Mouse (Mus musculus) cortical plate, adult 2 months (tissue): ENCODE results near the gene Tns1. TPM values are rescaled to one million over a fixed set of nuclear protein-coding genes. Genes with fewer than 3 reads are reported as not detected.

Source experiments
- H3K27ac ChIP-seq: fragments of 200-500 bp; 2 replicates; pipeline ENCODE4 v1.5.1; 2012; ENCODE audit warnings: low read length, control low read depth, inconsistent platforms; ENCODE audit not compliant: insufficient read depth
- H3K4me1 ChIP-seq: fragments of 200-500 bp; 2 replicates; pipeline ENCODE4 v1.6.1; 2011; ENCODE audit warnings: low read length; ENCODE audit not compliant: control insufficient read depth, insufficient read depth
- H3K4me3 ChIP-seq: fragments of 200-500 bp; 2 replicates; pipeline ENCODE4 v1.5.1; 2011; ENCODE audit warnings: mild to moderate bottlenecking, low read length, control low read depth; ENCODE audit not compliant: insufficient read depth
- CTCF ChIP-seq: fragments of 200-500 bp; IDR thresholded peaks from 2 replicates; pipeline ENCODE4 v1.5.1; 2011; ENCODE audit warnings: mild to moderate bottlenecking, control low read depth, low read length; ENCODE audit not compliant: insufficient read depth; ENCODE audit errors: extremely low read depth
- POLR2A ChIP-seq: fragments of 200-500 bp; IDR thresholded peaks from 2 replicates; pipeline ENCODE4 v1.6.1; 2011; ENCODE audit warnings: mild to moderate bottlenecking, low read length, control low read depth; ENCODE audit not compliant: insufficient read depth; ENCODE audit errors: extremely low read depth
- polyA plus RNA-seq: library from polyadenylated mRNA; depleted of rRNA; stranded (reverse); fragments of >200 nt; gene quantifications from 2 replicates; pipeline ENCODE4 v1.2.3, GENCODE M21; 2012

Tns1 gene
- polyA plus RNA-seq, 1 experiment = 23.0 TPM

DNA sequence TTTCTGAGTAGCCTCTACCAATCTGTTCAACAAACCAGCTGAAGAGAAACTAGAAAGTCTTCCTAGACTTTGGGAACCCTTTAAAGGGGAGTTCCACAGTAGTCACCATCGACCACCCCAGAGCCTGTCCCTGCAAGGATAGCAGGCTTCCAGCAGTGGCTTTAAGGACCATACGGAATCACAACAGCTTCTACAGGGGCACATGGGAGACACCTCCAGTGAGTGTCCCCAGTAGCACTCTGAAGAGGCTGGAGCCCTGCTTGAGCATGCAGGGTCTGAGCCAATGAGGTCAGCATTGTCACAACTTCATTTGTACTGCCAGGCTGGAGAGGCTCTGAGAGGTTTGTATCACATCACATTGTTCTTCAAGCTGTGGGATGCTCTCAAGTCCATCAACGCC is 25.9 kb upstream of the Tns1 start:
- Histone ChIP-seq H3K4me3 (no peak overlapping the region), H3K27ac (no peak overlapping the region), H3K4me1 (0 out of 2 replicates have a peak, but pooled peaks cover 2% of the 10 kb centered on the region)
- TF ChIP-seq POLR2A (no peak), CTCF (no peak)

DNA sequence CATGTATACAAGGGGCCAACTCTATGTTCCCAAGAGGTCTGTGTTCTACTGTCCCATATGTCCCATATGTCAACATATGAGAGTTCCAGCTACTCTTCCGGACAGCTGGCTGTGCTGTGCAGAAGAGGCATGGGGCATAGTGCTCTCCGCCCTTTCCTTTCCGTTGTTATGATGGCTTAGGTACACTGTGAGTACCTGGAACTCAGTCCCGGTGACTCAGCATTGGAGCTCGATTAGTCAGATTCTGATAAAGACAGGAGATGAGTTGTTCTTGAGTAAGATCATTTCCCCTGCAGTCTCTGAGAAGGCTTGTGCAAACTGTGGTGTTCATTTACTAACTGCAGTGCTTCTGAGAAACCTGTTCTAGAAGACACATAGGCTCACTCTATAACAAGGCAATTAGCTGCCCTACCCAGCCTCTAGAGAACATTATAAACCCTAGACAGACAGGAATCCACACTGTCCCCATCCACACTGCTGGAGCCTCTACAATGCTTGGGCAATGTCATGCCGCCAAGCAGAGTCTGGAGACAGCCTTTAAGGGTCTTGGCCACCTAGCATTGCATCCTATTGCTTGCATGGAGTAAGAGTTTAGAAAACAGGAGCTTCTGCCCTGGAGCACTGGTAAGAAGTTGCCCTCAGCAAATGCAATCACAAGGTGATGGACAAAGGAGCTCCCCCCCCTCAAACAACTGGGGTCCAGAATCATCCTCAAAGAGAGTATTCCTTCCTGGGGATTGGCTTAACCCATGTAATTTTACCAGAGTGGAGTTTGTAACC is 25.0 kb upstream of the Tns1 start:
- Histone ChIP-seq H3K27ac (no peak overlapping the region), H3K4me1 (0 out of 2 replicates have a peak, but pooled peaks cover 2% of the 10 kb centered on the region), H3K4me3 (no peak overlapping the region)
- no peak for TF ChIP-seq POLR2A
- no peak for TF ChIP-seq CTCF

DNA sequence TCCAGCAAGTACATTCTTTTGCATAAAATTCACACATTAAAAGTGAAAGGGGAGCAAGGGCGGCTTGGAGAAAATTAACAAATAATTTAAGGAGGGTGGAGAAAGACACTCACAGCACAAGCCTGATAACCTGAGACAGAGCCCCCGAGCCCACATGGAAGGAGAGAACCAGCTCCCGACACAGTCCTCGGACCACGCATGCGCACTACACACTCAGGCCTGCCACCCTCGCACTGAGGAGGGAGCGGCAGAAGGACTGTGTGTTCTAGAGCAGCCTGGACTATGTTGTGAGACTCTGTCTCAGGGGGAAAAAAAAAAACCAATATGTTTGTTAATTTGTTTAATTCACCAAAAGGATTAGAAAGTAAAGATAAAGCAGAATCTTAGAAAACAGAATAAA is 17.5 kb upstream of the Tns1 start:
- no peak for TF ChIP-seq CTCF
- no peak for TF ChIP-seq POLR2A
- H3K4me1 ChIP-seq = no peaks in the 10 kb centered on the region
- no peak overlapping the region for H3K27ac ChIP-seq
- no peak overlapping the region for H3K4me3 ChIP-seq

DNA sequence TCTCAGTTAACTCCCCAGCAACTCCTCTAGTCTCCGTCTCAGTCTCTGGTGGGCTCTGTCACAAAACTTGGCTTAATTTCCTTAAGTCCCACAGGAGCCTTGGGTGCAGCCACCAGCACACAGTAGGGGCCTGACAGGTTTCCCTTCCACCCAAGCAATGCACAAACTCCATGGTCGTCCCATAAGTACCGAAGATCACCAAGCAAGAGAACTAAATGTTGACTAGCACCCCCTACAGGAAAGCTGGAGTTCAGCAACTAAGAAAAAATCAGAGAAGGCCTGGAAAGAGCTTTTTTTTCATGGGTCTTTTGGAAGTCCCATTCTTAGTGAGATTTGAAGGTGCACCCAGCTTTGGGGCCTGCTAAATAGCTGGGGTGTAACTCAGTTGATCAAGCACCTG is 15.2 kb upstream of the Tns1 start:
- Histone ChIP-seq H3K4me1 (no peaks in the 10 kb centered on the region), H3K4me3 (no peak overlapping the region), H3K27ac (no peak overlapping the region)
- TF ChIP-seq POLR2A (no peak), CTCF (0 out of 2 replicates have a peak, but pooled peaks have one; percentile 11)

DNA sequence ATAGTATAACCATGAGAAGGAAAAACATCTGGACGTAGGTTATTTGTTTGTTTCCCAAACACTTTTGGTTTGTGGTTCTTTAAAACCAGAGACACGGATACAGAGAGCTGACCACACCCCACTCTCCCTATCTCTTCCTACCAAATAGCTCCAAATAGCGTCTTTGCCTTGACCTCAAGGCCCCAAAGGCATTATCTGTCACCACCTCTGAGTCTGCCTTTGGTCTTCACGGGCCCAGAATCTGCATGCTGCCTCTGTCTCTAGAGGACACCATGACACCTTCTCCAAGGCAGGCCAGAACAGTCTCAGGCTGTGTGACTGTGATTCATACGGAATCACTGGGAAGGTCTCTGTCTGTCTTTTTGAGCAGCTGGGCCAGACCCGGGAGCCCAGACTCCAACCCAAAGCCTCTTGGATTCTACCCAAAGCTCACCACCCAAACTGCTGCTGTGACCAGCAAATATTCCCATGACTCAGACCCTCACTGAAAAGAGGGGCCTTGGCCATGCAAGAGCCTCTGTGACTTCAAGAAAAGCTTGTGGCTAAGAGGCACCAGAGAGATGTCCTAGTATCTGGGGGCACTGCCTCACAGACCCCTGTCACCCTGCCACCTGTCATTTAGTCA is 11.2 kb upstream of the Tns1 start:
- H3K27ac ChIP-seq = no peak overlapping the region
- TF ChIP-seq CTCF (no peak), POLR2A (no peak)
- no peak overlapping the region for H3K4me3 ChIP-seq
- no peaks in the 10 kb centered on the region for H3K4me1 ChIP-seq

DNA sequence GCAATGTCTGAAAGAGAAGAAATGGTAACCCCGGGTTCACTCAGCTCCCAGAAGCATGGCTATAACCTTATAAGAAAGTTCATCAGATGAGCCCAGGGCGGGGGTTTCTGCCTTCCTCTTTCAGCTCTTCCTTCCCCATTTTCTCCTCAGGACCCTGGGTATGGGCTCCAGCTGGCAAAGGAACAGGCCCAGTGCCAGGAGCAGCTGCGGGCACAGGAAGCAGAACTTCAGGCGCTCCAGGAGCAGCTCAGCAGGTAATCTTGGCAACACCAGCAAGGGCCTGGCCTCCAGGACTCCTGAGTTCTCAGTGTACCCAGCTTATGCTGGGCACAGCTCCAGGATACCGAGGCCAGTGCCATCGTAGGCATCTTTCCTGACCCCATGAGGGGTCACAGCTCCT is 9.7 kb upstream of the Tns1 start:
- TF ChIP-seq CTCF (no peak), POLR2A (no peak)
- Histone ChIP-seq H3K27ac (no peak overlapping the region), H3K4me3 (no peak overlapping the region), H3K4me1 (no peaks in the 10 kb centered on the region)

DNA sequence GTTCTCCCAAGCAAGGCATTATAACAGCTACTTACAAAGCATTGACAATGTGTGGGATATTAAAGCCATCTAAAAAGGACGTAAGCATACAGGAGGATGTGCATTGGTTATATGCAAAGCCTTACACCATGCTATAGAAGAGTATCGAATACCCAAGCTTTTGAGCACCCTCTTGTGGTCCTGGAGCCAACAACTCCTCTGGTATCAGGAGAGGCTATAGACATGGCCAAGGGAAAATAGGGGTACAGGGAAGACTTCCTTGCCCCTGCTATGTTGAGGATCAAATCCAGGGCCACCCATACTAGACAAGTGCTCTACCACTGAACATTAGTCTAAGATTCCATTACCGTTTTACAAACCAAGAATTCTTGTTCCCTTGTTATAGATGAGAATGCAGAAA is 7.8 kb upstream of the Tns1 start:
- Histone ChIP-seq H3K27ac (no peak overlapping the region), H3K4me1 (no peaks in the 10 kb centered on the region), H3K4me3 (no peak overlapping the region)
- no peak for TF ChIP-seq POLR2A
- TF ChIP-seq CTCF = peak; percentile 36

DNA sequence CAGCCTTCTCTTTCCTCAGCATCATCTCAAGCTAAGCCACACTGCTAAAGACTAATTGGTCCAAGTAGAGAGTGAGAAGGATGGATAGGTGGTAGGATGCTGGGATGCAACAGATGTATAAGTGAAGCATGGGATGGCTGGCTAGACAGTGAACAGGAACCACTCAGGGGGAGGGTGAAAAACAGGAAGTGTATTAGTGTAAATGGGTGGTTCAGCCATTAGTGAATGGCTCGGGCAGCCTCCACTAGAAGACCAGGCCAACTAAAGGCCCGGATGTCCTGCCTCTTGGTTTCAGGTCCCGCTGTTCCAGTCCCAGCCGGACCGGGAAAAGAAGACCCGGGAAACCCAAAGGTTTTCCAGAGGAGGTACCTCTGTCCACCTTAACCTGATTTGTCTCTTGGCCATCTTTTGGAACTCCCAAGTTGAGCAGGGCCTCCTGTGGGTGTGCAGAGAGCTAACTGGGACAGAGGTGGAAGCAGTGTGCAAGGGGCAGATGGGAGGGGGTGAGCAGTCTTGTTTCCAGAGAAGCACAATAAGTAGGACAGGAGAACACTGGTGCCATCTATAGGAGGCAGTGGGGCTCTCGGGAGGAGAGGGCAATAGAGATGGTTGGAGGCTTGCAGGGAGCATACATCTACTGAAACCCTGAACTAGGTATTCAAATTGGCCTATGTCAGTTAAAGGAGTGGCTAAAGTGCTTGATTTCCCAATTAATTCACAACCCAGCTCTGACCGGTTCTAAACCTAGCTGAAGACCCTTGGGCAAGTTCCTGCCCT is 6.8 kb upstream of the Tns1 start:
- Histone ChIP-seq H3K4me3 (no peak overlapping the region), H3K4me1 (no peaks in the 10 kb centered on the region), H3K27ac (no peak overlapping the region)
- TF ChIP-seq POLR2A = no peak
- TF ChIP-seq CTCF = no peak

DNA sequence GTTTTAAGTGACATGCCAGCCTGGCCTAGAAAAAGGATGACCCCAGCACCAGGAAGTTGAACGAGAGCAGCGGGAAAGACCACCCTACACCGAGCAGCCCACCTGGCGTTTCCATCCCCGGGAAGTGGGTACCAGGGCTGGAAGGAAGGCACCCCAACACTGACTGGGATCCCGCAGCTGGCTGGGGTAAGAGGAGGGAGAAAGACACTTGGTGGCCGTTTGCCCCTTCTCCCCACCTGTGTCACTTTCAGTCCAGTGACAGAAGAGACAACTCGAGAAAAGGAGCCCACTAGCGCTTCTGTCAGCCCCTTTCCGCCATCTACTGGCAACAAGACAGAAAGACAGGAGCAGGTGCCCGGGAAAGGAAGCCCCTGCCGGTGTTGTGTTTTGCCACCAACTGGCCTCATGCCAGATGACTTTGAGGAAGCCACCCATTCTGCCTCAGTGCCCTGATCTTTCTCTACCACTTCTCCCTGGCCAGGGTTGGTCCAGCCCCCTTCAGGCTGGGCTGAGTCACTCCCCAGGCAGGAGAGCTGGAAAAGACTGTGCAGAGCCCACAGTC is 823 bp upstream of the Tns1 start, which contains the start of gene Rufy4:
Gene Rufy4, plus strand, starts transcription at position 551 of the 562 bp plus-strand sequence.
- Histone ChIP-seq H3K4me3 (no peak within 1 kb of the TSS), H3K4me1 (no peaks in the 10 kb centered on the region), H3K27ac (no peak within 1 kb of the TSS)
- TF ChIP-seq POLR2A (no peak), CTCF (peak; percentile 72)
